Mouse (Mus musculus): Measurements from ENCODE around the gene Zfp316. TPM values are rescaled to one million over a fixed set of nuclear protein-coding genes. Genes with fewer than 3 reads are reported as not detected.

Zfp316 gene
- total and polyA plus RNA-seq, 3 experiments = 4.3 to 4.8 TPM; not detected in 1

- TF ChIP-seq POLR2A (IDR thresholded peaks at IDR 0.05; ENCODE audit: control insufficient read depth in 1 of 2, insufficient read depth in 1 of 2, low read depth in 1 of 2, low read length in 2 of 2, poor library complexity in 1 of 2) (no peak), ZNF384 (IDR thresholded peaks at IDR 0.05; ENCODE audit: low read depth, low read length) (no peak), GABPA (IDR thresholded peaks at IDR 0.05; ENCODE audit: low read depth, low read length) (no peak), SMC3 (IDR thresholded peaks at IDR 0.05; ENCODE audit: low read depth, low read length) (no peak), MEF2A (IDR thresholded peaks at IDR 0.05; ENCODE audit: extremely low read depth, insufficient replicate concordance, low read depth, low read length, poor library complexity, severe bottlenecking) (no peak), JUND (IDR thresholded peaks at IDR 0.05; ENCODE audit: low read depth, low read length) (no peak), ZMIZ1 (IDR thresholded peaks at IDR 0.05; ENCODE audit: low read depth, low read length) (no peak), KAT2A (conservative IDR thresholded peaks at IDR 0.05; ENCODE audit: low read depth, low read length) (no peak), MAX (IDR thresholded peaks at IDR 0.05; ENCODE audit: low read length) (no peak), RCOR1 (IDR thresholded peaks at IDR 0.05; ENCODE audit: low read depth, low read length) (no peak), TCF12 (IDR thresholded peaks at IDR 0.05; ENCODE audit: low read depth, low read length) (no peak), NRF1 (IDR thresholded peaks at IDR 0.05; ENCODE audit: insufficient read depth, low read depth, low read length, poor library complexity, severe bottlenecking) (no peak), SIN3A (IDR thresholded peaks at IDR 0.05; ENCODE audit: low read length) (no peak), ELF1 (IDR thresholded peaks at IDR 0.05; ENCODE audit: low read depth, low read length) (no peak), POLR2AphosphoS2 (IDR thresholded peaks at IDR 0.05; ENCODE audit: low read length) (no peak), UBTF (IDR thresholded peaks at IDR 0.05; ENCODE audit: borderline replicate concordance, insufficient read depth, low read depth, low read length) (no peak), MAFK (IDR thresholded peaks at IDR 0.05; ENCODE audit: borderline replicate concordance, low read depth, low read length) (no peak)
- no peak overlapping the region for H3K9ac ChIP-seq (ENCODE audit: control insufficient read depth, low read depth, low read length, poor library complexity, severe bottlenecking)
- H3K9me3 ChIP-seq (replicated peaks; ENCODE audit: insufficient read depth, low read length) = no peaks in the 10 kb centered on the region
- H3K27ac ChIP-seq (ENCODE audit: control insufficient read depth, low read depth, low read length) = no peak overlapping the region
- H3K36me3 ChIP-seq (ENCODE audit: control insufficient read depth in 1 of 2, insufficient read depth in 2 of 2, low read length in 2 of 2) = no peaks in the 10 kb centered on the region
- H3K4me3 ChIP-seq (ENCODE audit: control insufficient read depth in 1 of 2, insufficient read depth in 1 of 2, low read depth in 2 of 2, low read length in 2 of 2) = no peak overlapping the region
- DNase-seq (ENCODE audit: low read depth, low spot score) = no peak
- H3K79me2 ChIP-seq (ENCODE audit: control insufficient read depth, insufficient read depth, low read length, poor library complexity) = no peaks in the 10 kb centered on the region
- no peaks in the 10 kb centered on the region for H3K27me3 ChIP-seq (ENCODE audit: control insufficient read depth in 1 of 2, insufficient read depth in 2 of 2, low read length in 2 of 2)
- H3K4me1 ChIP-seq (ENCODE audit: control insufficient read depth in 1 of 2, insufficient read depth in 2 of 2, low read length in 2 of 2) = no peaks in the 10 kb centered on the region
These were observed 18.0 kb upstream of the Zfp316 start for GRCm38 (mm10) chr5:143287774-143288328.

DNA sequence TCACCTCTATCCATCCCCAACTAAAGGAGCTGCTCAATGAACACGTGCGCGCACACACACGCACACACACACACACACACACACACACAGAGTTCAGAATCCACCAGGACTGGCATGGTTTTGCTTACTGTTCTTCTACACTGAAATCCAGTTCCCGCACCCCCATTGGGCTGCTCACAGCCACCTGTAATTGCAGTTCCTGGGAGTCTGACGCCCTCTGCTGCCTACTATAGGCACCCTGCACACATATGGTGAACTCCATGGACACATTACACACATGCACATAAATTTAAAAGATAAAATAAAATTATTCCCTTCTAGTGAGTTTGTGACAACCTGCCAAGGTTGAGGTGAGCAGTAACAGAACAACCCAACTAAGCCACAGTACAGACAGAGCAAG, 14.9 kb upstream of the Zfp316 start:
- no peak overlapping the region for H3K27ac ChIP-seq (ENCODE audit: control insufficient read depth, low read depth, low read length)
- H3K27me3 ChIP-seq (ENCODE audit: control insufficient read depth in 1 of 2, insufficient read depth in 2 of 2, low read length in 2 of 2) = no peaks in the 10 kb centered on the region
- H3K79me2 ChIP-seq (ENCODE audit: control insufficient read depth, insufficient read depth, low read length, poor library complexity) = no peaks in the 10 kb centered on the region
- no peaks in the 10 kb centered on the region for H3K9me3 ChIP-seq (replicated peaks; ENCODE audit: insufficient read depth, low read length)
- H3K36me3 ChIP-seq (ENCODE audit: control insufficient read depth in 1 of 2, insufficient read depth in 2 of 2, low read length in 2 of 2) = no peaks in the 10 kb centered on the region
- H3K4me1 ChIP-seq (ENCODE audit: control insufficient read depth in 1 of 2, insufficient read depth in 2 of 2, low read length in 2 of 2) = no peaks in the 10 kb centered on the region
- peak; percentile 90 for TF ChIP-seq RAD21 (IDR thresholded peaks at IDR 0.05; ENCODE audit: low read depth, low read length)
- peak; percentile 92 for TF ChIP-seq ZC3H11A (IDR thresholded peaks at IDR 0.05; ENCODE audit: low read depth, low read length)
- no peak for TF ChIP-seq ZNF384 (IDR thresholded peaks at IDR 0.05; ENCODE audit: low read depth, low read length)
- peak; percentile 46 to 82 (median 80) for TF ChIP-seq CTCF (IDR thresholded peaks at IDR 0.05 in 2 of 3, conservative IDR thresholded peaks at IDR 0.05 in 1 of 3; ENCODE audit: control insufficient read depth in 1 of 3, insufficient read depth in 1 of 3, low read depth in 2 of 3, low read length in 3 of 3, poor library complexity in 1 of 3, severe bottlenecking in 1 of 3)
- TF ChIP-seq USF1 (IDR thresholded peaks at IDR 0.05; ENCODE audit: low read depth, low read length) = no peak
- TF ChIP-seq BHLHE40 (IDR thresholded peaks at IDR 0.05; ENCODE audit: borderline replicate concordance, low read depth, low read length) = no peak
- TF ChIP-seq SMC3 (IDR thresholded peaks at IDR 0.05; ENCODE audit: low read depth, low read length) = peak; percentile 89
- H3K4me3 ChIP-seq (ENCODE audit: control insufficient read depth in 1 of 2, insufficient read depth in 1 of 2, low read depth in 2 of 2, low read length in 2 of 2) = no peak overlapping the region
- DNase-seq (ENCODE audit: low read depth, low spot score) = peak; percentile 68
- no peak overlapping the region for H3K9ac ChIP-seq (ENCODE audit: control insufficient read depth, low read depth, low read length, poor library complexity, severe bottlenecking)
